Mouse (Mus musculus) neural tube, embryonic 12.5 days (tissue): ENCODE data around the gene Txlna. TPM values are rescaled to one million over a fixed set of nuclear protein-coding genes. Genes with fewer than 3 reads are reported as not detected.
A peak's percentile ranks its signal among the peaks of the same experiment; 100 is the strongest.

Experiments used
- ATAC-seq: fragments of 200-750 bp; cut with Nextera tagmentation; 2 replicates; pipeline ENCODE4 v1.8.0; 2017; ENCODE audit warnings: low read depth, mild to moderate bottlenecking, moderate TSS enrichment, moderate library complexity; ENCODE audit not compliant: low FRiP score
- H3K27ac ChIP-seq: fragments of 300-500 bp; sonication (generic); 2 replicates; pipeline ENCODE4 v1.5.1; 2016
- H3K27me3 ChIP-seq: fragments of 300-500 bp; sonication (generic); replicated peaks from 2 replicates; pipeline ENCODE4 v1.6.1; 2016; ENCODE audit warnings: mild to moderate bottlenecking
- H3K36me3 ChIP-seq: fragments of 300-500 bp; sonication (generic); 2 replicates; pipeline ENCODE4 v1.6.1; 2016; ENCODE audit warnings: mild to moderate bottlenecking
- H3K4me1 ChIP-seq: fragments of 300-500 bp; sonication (generic); 2 replicates; pipeline ENCODE4 v1.6.1; 2016
- H3K4me2 ChIP-seq: fragments of 300-500 bp; sonication (generic); replicated peaks from 2 replicates; pipeline ENCODE4 v1.6.1; 2016; ENCODE audit warnings: mild to moderate bottlenecking
- H3K4me3 ChIP-seq: fragments of 300-500 bp; sonication (generic); 2 replicates; pipeline ENCODE4 v1.5.1; 2016
- H3K9ac ChIP-seq: fragments of 300-500 bp; sonication (generic); 2 replicates; pipeline ENCODE4 v1.6.1; 2016; ENCODE audit warnings: mild to moderate bottlenecking
- H3K9me3 ChIP-seq: fragments of 300-500 bp; sonication (generic); 2 replicates; pipeline ENCODE4 v1.6.1; 2016; ENCODE audit warnings: mild to moderate bottlenecking
- WGBS: fragments of 180-500 bp; shearing (Covaris S2); methylation state at CpG from one replicate; pipeline ENCODE4 v1.1.7; 2016; 5-methylcytosine and 5-hydroxymethylcytosine counted together
- microRNA-seq: library from miRNA; unstranded; fragments of <30 nt; microRNA quantifications from one replicate; pipeline ENCODE4, GENCODE M21; 2017
- polyA plus RNA-seq: library from polyadenylated mRNA; unstranded; fragments of >200 nt; fragmentation: Nextera tagmentation; extraction: Ambion mirVana; gene quantifications from 2 replicates; pipeline ENCODE4 v1.2.1, GENCODE M21; 2016

The Txlna gene
- polyA plus RNA-seq, 1 experiment from 2014 or later: 77.6 TPM

GRCm38 (mm10) chr4:129582251-129582650, 58.6 kb downstream of the Txlna start:
- no peak overlapping the region for H3K4me2 ChIP-seq
- 0 out of 2 replicates have a peak overlapping the region, but pooled peaks have one; percentile 3 for H3K9ac ChIP-seq
- no peak for ATAC-seq
- H3K27ac ChIP-seq: no peak overlapping the region
- WGBS: 82% methylated on average over 1 of the region's 1 CpGs
- no peaks in the 10 kb centered on the region; the same call in 1 of the 2 replicates for H3K27me3 ChIP-seq
- H3K9me3 ChIP-seq: no peaks in the 10 kb centered on the region
- H3K4me1 ChIP-seq: peaks cover 12% of the 10 kb centered on the region; the same call in 1 of the 2 replicates
- no peaks in the 10 kb centered on the region for H3K36me3 ChIP-seq
- H3K4me3 ChIP-seq: no peak overlapping the region

GRCm38 (mm10) chr4:129580347-129580746, 60.5 kb downstream of the Txlna start:
- Histone ChIP-seq H3K36me3 (no peaks in the 10 kb centered on the region), H3K9ac (no peak overlapping the region), H3K4me3 (no peak overlapping the region), H3K4me1 (peaks cover 16% of the 10 kb centered on the region; the same call in 1 of the 2 replicates), H3K4me2 (no peak overlapping the region), H3K27ac (no peak overlapping the region), H3K9me3 (no peaks in the 10 kb centered on the region), H3K27me3 (no peaks in the 10 kb centered on the region; the same call in 1 of the 2 replicates)
- WGBS: 72% methylated on average over 7 of the region's 7 CpGs
- no peak for ATAC-seq

- Histone ChIP-seq H3K9ac (no peak within 1 kb of the TSS), H3K4me1 (0 out of 2 replicates have a peak, but pooled peaks cover 5% of the 10 kb centered on the region), H3K36me3 (no peaks in the 10 kb centered on the region), H3K9me3 (no peaks in the 10 kb centered on the region), H3K27ac (no peak within 1 kb of the TSS), H3K27me3 (no peaks in the 10 kb centered on the region; the same call in 1 of the 2 replicates), H3K4me2 (peak within 1 kb of the TSS; percentile 16; the same call in 1 of the 2 replicates), H3K4me3 (no peak within 1 kb of the TSS)
- no peak for ATAC-seq
- 85% methylated on average over 5 of the region's 5 CpGs for WGBS
These were observed 62.4 kb downstream of the Txlna start, which contains the start of gene Fam167b for GRCm38 (mm10) chr4:129578466-129578865. TSS of gene Fam167b (minus strand) at chr4:129578549.

GRCm38 (mm10) chr4:129577688-129578087, 63.2 kb downstream of the Txlna start:
- ATAC-seq: no peak
- Histone ChIP-seq H3K36me3 (no peaks in the 10 kb centered on the region), H3K4me3 (no peak overlapping the region), H3K4me2 (no peak overlapping the region), H3K27me3 (no peaks in the 10 kb centered on the region; the same call in 1 of the 2 replicates), H3K9ac (no peak overlapping the region), H3K4me1 (0 out of 2 replicates have a peak, but pooled peaks cover 5% of the 10 kb centered on the region), H3K9me3 (no peaks in the 10 kb centered on the region), H3K27ac (no peak overlapping the region)
- 85% methylated on average over 7 of the region's 7 CpGs for WGBS

- Histone ChIP-seq H3K9me3 (no peaks in the 10 kb centered on the region), H3K4me3 (no peak overlapping the region), H3K36me3 (no peaks in the 10 kb centered on the region), H3K4me1 (0 out of 2 replicates have a peak, but pooled peaks cover 5% of the 10 kb centered on the region), H3K27ac (no peak overlapping the region), H3K4me2 (peak overlapping the region; percentile 16; the same call in 1 of the 2 replicates), H3K9ac (no peak overlapping the region), H3K27me3 (no peaks in the 10 kb centered on the region; the same call in 1 of the 2 replicates)
- no peak for ATAC-seq
- WGBS: 33% methylated on average over 21 of the region's 21 CpGs
These were observed 63.9 kb downstream of the Txlna start for GRCm38 (mm10) chr4:129576863-129577491.

Small RNA genes within 50 kb of the gene (microRNA-seq; reads per million reads assigned to microRNA genes)
- 0.66 reads per million for gene Mir7016

Other genes starting within 250 kb of the Txlna start
- gene Zbtb8b, start 200.2 kb downstream of the Txlna start, polyA plus RNA-seq: 4.9 and 5.0 TPM in 2 replicates
- gene Bsdc1, start 179.5 kb downstream of the Txlna start, polyA plus RNA-seq: 31.9 and 33.1 TPM in 2 replicates
- not detected in 2 replicates for gene Tssk3, start 150.0 kb downstream of the Txlna start, polyA plus RNA-seq
- not detected in 2 replicates for gene Fam229a, start 149.9 kb downstream of the Txlna start, polyA plus RNA-seq
- gene Marcksl1, start 127.5 kb downstream of the Txlna start, polyA plus RNA-seq: 2,122 and 2,278 TPM in 2 replicates
- gene Hdac1, start 98.4 kb downstream of the Txlna start, polyA plus RNA-seq: 179 and 192 TPM in 2 replicates
- 7.8 and 8.0 TPM in 2 replicates for gene Lck, start 67.4 kb downstream of the Txlna start, polyA plus RNA-seq
- 1.5 and 2.2 TPM in 2 replicates for gene Fam167b, start 62.5 kb downstream of the Txlna start, polyA plus RNA-seq
- 200 and 208 TPM in 2 replicates for gene Eif3i, start 40.4 kb downstream of the Txlna start, polyA plus RNA-seq
- 175 and 183 TPM in 2 replicates for gene Tmem234, start 40.4 kb downstream of the Txlna start, polyA plus RNA-seq
- 3.1 and 3.3 TPM in 2 replicates for gene Dcdc2b, start 26.8 kb downstream of the Txlna start, polyA plus RNA-seq
- gene Iqcc, start 22.0 kb downstream of the Txlna start, polyA plus RNA-seq: 32.5 and 32.6 TPM in 2 replicates
- gene Ccdc28b, start 17.1 kb downstream of the Txlna start, polyA plus RNA-seq: 103 and 107 TPM in 2 replicates
- 16.3 and 16.6 TPM in 2 replicates for gene Kpna6, start 31.7 kb upstream of the Txlna start, polyA plus RNA-seq
- 16.0 and 16.8 TPM in 2 replicates for gene Tmem39b, start 55.8 kb upstream of the Txlna start, polyA plus RNA-seq
- 211 and 212 TPM in 2 replicates for gene Khdrbs1, start 101.2 kb upstream of the Txlna start, polyA plus RNA-seq
- 336 and 342 TPM in 2 replicates for gene Ptp4a2, start 170.2 kb upstream of the Txlna start, polyA plus RNA-seq